Mouse (Mus musculus) v-Abl transformed pro-B cells (cell line): Measurements from ENCODE around the gene Mon1b.

ENCODE experiments used
- in situ Hi-C, 2 experiments: fragments of 400-800 bp; cut with MboI; formaldehyde crosslinking; loops; one replicate each; pipeline ENCODE4 v1.15.1; 2025; ENCODE audit not compliant: unreplicated experiment in 2 of 2

The Mon1b gene

GRCm38 (mm10) chr8:113634670-113635591, at the start of gene Mon1b:
Gene Mon1b (plus strand): TSS chr8:113635587.
- in situ Hi-C loops, result loop anchor here (5.0 to 25.0 kb wide), 9 partner anchors 577 to 1960 kb away; partner anchors contain the start of genes Wwox (in 2 of the 2), Cfdp1 (in 1 of the 2), Tmem170 (in 1 of the 2) and Vat1l (in 1 of the 2)

DNA sequence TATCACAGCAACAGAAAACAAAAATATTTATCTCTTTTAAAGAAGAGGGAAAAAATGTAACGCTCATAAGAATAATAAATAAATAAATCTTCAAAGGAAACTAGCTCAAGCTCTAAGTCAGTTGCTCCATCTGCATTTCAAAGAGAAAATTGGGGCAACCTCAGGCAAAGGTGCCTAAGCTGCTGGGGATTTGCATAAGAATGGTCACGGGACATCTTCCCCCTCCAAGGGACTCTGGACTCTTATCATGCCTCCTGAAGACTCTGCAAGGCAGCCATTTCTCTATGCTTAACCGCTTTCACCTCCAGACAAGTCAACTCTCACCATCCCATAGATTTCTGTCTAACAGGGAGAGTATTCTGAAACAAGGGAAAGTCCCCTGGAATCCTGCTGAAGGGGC, 37.0 kb upstream of the Mon1b start:
- in situ Hi-C loops, result no loop called here

GRCm38 (mm10) chr8:113632634-113633033, 2.8 kb upstream of the Mon1b start:
- in situ Hi-C loops, result loop anchor here (5.0 to 25.0 kb wide), 9 partner anchors 580 to 1958 kb away; partner anchors contain the start of genes Wwox (in 2 of the 2), Cfdp1 (in 1 of the 2), Tmem170 (in 1 of the 2) and Vat1l (in 1 of the 2)

GRCm38 (mm10) chr8:113634161-113634560, 1.2 kb upstream of the Mon1b start:
- in situ Hi-C loops, result loop anchor here (5.0 to 25.0 kb wide), 9 partner anchors 578 to 1959 kb away; partner anchors contain the start of genes Wwox (in 2 of the 2), Cfdp1 (in 1 of the 2), Tmem170 (in 1 of the 2) and Vat1l (in 1 of the 2)

DNA sequence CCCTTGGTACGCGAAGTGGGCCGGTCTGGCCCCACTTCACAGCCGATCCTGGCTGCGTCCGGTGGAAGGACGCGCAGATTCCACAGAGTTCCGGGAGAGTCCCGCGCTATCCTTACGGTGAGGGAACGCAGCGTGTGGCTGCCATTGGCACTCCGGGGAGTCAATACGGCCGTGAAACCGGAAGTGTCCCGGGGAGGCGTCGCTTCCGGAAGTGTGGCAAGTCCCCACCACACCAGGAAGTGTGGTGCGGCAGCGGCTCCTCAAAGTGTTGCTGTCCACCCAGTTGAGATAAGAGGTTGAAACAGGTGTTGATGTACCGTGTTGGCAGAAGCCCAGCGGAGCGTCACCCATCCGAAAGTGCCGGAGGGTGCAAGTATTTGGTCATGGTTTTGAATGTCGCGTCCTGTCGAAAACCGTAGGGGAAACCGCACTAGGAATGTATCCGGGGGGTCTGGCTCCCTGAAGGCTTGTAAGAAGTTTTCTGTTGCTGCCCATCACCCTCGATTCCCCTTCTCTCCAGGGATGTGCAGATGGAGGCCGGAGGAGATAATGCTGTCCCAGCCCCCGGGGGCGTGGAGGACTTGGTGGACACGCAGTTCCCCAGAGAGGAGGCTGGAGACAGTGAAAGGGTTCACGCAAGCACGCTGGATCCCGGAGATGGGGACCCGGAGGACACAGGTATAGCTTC, 349 bp downstream of the Mon1b start:
- in situ Hi-C loops, result loop anchor here (10.0 to 25.0 kb wide), 8 partner anchors 577 to 1961 kb away; partner anchors contain the start of genes Wwox (in 2 of the 2), Cfdp1 (in 1 of the 2), Tmem170 (in 1 of the 2) and Vat1l (in 1 of the 2)

DNA sequence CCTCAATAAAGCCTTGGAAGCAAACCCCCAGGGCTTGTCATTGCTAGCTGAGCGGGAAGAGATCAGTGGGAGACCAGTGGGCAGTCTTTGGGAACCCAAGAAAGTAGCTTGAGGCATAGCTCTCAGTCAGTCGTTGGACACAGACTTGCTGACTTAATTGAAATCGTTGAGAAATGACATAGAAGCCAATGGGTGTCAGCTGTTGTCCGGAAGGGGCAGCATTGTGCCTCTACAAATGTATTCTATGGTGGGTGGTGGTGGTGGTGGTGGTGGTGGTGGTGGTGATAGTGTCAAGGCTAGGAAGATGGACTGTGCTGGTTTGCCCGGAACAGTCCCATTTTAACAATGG, 867 bp downstream of the Mon1b start:
- in situ Hi-C loops, result loop anchor here (10.0 to 25.0 kb wide), 8 partner anchors 576 to 1961 kb away; partner anchors contain the start of genes Wwox (in 2 of the 2), Cfdp1 (in 1 of the 2), Tmem170 (in 1 of the 2) and Vat1l (in 1 of the 2)

- in situ Hi-C loops, result loop anchor here (25.0 kb wide), 6 partner anchors 572 to 1928 kb away; partner anchors contain the start of genes Cfdp1 (in 1 of the 2), Tmem170 (in 1 of the 2), Vat1l (in 1 of the 2) and Wwox (in 1 of the 2)
Measured at GRCm38 (mm10) chr8:113640357-113640756, 5.0 kb downstream of the Mon1b start.

- in situ Hi-C loops, result loop anchor here (25.0 kb wide), 6 partner anchors 569 to 1931 kb away; partner anchors contain the start of genes Cfdp1 (in 1 of the 2), Tmem170 (in 1 of the 2), Vat1l (in 1 of the 2) and Wwox (in 1 of the 2)
Measured at GRCm38 (mm10) chr8:113642926-113643325, 7.5 kb downstream of the Mon1b start, which contains the start of gene Syce1l. Gene Syce1l (plus strand): TSS chr8:113643213.

GRCm38 (mm10) chr8:113643479-113644210, 8.3 kb downstream of the Mon1b start:
- in situ Hi-C loops, result loop anchor here (25.0 kb wide), 6 partner anchors 569 to 1931 kb away; partner anchors contain the start of genes Cfdp1 (in 1 of the 2), Tmem170 (in 1 of the 2), Vat1l (in 1 of the 2) and Wwox (in 1 of the 2)

GRCm38 (mm10) chr8:113645220-113645619, 9.8 kb downstream of the Mon1b start:
- in situ Hi-C loops, result loop anchor here (25.0 kb wide), 6 partner anchors 567 to 1933 kb away; partner anchors contain the start of genes Cfdp1 (in 1 of the 2), Tmem170 (in 1 of the 2), Vat1l (in 1 of the 2) and Wwox (in 1 of the 2)

DNA sequence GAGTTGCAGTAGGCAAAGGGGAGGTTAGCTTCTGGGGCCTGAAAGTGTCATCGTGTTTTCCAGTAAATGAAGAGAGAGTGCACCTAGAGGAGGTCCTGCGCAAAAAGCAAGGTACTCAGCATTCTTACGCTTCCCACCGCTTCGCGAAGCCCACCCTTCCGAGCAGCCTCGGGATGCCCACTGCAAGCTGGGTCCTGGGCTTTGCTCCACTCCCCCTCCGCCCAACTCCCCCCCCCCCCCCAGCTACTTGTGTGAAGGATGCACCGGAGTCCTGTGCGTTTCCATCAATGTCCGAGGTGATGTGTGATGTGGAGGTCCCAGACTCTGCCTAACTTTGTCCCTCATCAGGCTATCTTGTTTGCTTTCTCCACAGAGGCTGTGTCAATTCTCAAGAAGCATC, 17.1 kb downstream of the Mon1b start:
- in situ Hi-C loops, result loop anchor here (25.0 kb wide), 2 partner anchors 335 to 410 kb away; no protein-coding TSS in a partner anchor

DNA sequence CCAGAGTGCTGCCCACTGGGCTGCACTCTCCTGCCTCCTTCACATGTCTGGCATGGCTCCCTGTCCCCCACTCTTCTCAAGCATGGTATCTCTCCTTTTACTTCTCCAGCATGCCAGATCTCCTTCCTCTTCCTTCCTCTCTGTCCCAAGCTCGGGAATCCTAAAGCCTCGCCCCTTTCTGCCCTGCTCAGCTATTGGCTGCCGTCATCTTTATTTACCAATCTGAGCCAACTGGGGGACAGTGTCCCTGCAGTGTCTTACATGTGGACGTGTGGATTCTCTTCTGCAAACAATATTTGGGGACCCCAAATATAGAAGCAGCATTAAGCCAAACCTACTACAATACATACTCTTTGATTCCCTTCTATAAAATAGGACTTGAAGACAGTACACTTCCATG, 17.8 kb downstream of the Mon1b start:
- in situ Hi-C loops, result loop anchor here (25.0 kb wide), 2 partner anchors 334 to 409 kb away; no protein-coding TSS in a partner anchor

GRCm38 (mm10) chr8:113656154-113656553, 20.8 kb downstream of the Mon1b start:
- in situ Hi-C loops, result loop anchor here (25.0 kb wide), 2 partner anchors 331 to 406 kb away; no protein-coding TSS in a partner anchor

DNA sequence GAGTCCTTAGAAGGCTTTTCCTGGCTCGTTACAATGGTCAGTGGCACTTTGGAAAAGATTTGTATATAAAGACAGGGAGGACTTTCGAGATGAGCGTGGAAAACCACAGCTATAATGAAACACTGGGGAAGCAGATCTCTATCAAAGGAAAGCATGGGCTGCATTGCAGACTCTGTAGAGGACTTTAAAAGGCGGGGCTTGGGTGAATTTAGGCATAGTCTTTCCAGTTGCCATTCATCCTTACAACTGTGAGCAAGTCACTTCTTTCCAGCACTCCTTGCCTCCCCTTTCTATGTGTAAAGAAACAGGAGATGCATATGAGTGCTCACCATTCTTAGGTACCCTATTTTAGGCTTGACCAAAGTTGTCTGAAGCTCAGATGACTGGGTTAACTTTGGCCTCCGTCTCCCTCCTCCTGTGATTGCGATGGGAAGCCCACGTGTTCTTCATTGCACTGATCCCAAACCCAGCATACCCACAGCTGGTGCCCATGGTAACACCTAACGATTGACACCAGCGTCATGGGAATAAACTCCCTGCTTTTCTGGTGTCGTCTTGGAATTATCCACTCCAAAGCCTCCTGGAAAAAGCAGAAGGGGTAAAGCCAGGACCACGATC, 21.4 kb downstream of the Mon1b start:
- in situ Hi-C loops, result loop anchor here (25.0 kb wide), 2 partner anchors 331 to 406 kb away; no protein-coding TSS in a partner anchor

DNA sequence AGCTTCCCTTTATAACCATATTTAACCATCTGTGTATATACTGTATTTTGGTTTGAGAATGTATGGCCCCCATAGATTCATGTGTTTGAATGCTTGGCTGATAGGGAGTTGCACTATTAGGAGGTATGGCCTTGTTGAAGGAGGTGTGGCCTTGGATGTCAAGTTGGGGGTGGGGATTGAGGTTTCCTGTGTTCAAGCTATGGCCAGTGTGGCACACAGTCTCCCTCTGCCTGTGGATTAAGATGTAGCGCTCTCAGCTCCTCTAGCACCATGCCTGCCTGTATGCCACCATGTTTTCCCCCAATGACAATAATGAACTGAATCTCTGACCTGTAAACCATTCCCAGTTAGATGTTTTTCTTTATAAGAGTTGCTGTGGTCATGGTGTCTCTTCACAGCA, 24.7 kb downstream of the Mon1b start:
- in situ Hi-C loops, result loop anchor here (10.0 to 25.0 kb wide), 4 partner anchors 325 to 705 kb away; no protein-coding TSS in a partner anchor

DNA sequence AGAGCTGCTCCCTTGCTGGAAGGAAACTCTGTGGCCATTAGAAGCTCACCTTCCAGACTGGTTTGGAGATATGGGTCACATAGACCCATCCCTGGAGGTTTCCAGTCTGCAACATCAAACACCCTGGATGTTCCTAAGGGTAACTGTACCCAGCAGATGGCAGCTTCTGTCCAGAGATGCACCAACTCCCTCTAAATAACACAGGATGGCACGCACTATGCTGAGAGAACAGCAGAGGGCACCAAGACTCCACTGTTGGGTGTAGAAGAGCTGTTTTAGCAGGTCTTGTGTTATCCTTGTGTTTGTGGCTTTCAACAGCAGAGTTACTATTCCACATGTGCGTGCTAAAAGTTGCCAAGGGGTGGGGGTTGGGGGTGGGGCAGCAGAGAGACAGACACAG, 29.2 kb downstream of the Mon1b start:
- in situ Hi-C loops, result loop anchor here (10.0 to 25.0 kb wide), 4 partner anchors 320 to 700 kb away; no protein-coding TSS in a partner anchor

- in situ Hi-C loops, result loop anchor here (10.0 to 25.0 kb wide), 4 partner anchors 320 to 700 kb away; no protein-coding TSS in a partner anchor
Measured at GRCm38 (mm10) chr8:113665036-113665435, 29.6 kb downstream of the Mon1b start.

- in situ Hi-C loops, result loop anchor here (10.0 to 25.0 kb wide), 4 partner anchors 319 to 699 kb away; no protein-coding TSS in a partner anchor
Measured at GRCm38 (mm10) chr8:113665951-113666350, 30.6 kb downstream of the Mon1b start.
